ENCODE assay signal across 8 mouse cellular contexts in the genomic region with DNA sequence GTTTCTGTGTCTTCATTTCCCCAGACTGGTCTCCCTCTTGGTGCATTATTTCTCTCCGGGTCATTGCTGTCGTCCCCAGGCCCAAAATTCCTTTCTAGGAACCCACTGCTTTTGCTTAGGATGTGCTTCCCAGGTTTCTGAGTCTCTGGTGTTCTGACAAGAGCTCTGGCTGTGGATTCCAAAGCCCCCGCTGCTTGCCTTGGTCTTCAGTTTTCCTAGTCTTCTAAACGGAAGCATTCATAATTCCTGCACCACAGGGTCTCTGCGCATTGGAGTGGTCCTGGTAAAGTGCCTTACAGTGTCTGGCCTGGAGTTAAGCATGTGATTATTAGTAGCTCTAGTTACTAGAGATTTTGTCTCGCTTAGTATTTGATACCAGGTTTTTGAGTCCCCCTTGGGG. TPM values are rescaled to one million over a fixed set of nuclear protein-coding genes. Genes with fewer than 3 reads are reported as not detected.
DNase-seq lines count a peak whose midpoint lies in the region; ATAC-seq and TF ChIP-seq lines count a peak whose summit lies in the region.

No protein-coding gene starts in this region.

- peak overlapping the region; percentile 83 for H3K27ac ChIP-seq in kidney, adult 2 months (ENCODE audit: insufficient read depth, low read depth, low read length)
- peak overlapping the region; percentile 98 for H3K27ac ChIP-seq in bone marrow, adult 2 months (ENCODE audit: control insufficient read depth, insufficient read depth, low read depth, low read length, poor library complexity)
- H3K27ac ChIP-seq in hindbrain, embryonic 15.5 days (replicated peaks) = peak overlapping the region; percentile 93
- peak overlapping the region; percentile 91 for H3K27ac ChIP-seq in midbrain, postnatal 0 days (ENCODE audit: low read depth, low read length)

- H3K27me3 ChIP-seq in kidney, adult 2 months (replicated peaks; ENCODE audit: control insufficient read depth, insufficient read depth, low read length) = no peaks in the 10 kb centered on the region
- H3K27me3 ChIP-seq in hindbrain, embryonic 15.5 days = no peaks in the 10 kb centered on the region
- H3K27me3 ChIP-seq in midbrain, postnatal 0 days (ENCODE audit: insufficient read depth, low read length) = no peaks in the 10 kb centered on the region

- DNase-seq in kidney, adult 2 months = no peak
- DNase-seq in kidney, adult 8-10 months = no peak
- no peak for DNase-seq in midbrain, postnatal 0 days (ENCODE audit: low spot score)
- DNase-seq in frontal cortex, adult 2 months (ENCODE audit: extremely low spot score in 1 of 2, low spot score in 1 of 2) = no peak
- DNase-seq in left cerebral cortex, postnatal 4 days = no peak
- DNase-seq in adrenal gland, adult 8-10 months = no peak

- intact Hi-C loops in left cerebral cortex, postnatal 4 days (cut with DNase I) = no loop called here

- H3K4me1 ChIP-seq in kidney, adult 2 months (ENCODE audit: control insufficient read depth, insufficient read depth, low read length) = peaks cover 13% of the 10 kb centered on the region; the same call in 1 of the 2 replicates
- H3K4me1 ChIP-seq in bone marrow, adult 2 months (ENCODE audit: control insufficient read depth, insufficient read depth, low read length) = peaks cover 2% of the 10 kb centered on the region; the same call in 1 of the 2 replicates
- H3K4me1 ChIP-seq in hindbrain, embryonic 15.5 days (replicated peaks) = peaks cover 36% of the 10 kb centered on the region
- 0 out of 2 replicates have a peak, but pooled peaks cover 7% of the 10 kb centered on the region for H3K4me1 ChIP-seq in midbrain, postnatal 0 days (ENCODE audit: insufficient read depth, low read length)

- WGBS in kidney, adult 2 months = 5% methylated on average over 6 of the region's 6 CpGs
- WGBS in bone marrow, adult 2 months = 12% methylated on average over 6 of the region's 6 CpGs
- 15% methylated on average over 6 of the region's 6 CpGs for WGBS in hindbrain, embryonic 15.5 days
- 14% methylated on average over 6 of the region's 6 CpGs for WGBS in midbrain, postnatal 0 days

- no peaks in the 10 kb centered on the region for H3K9me3 ChIP-seq in hindbrain, embryonic 15.5 days
- H3K9me3 ChIP-seq in midbrain, postnatal 0 days (ENCODE audit: low read length) = no peaks in the 10 kb centered on the region

- peak overlapping the region; percentile 86 for H3K4me2 ChIP-seq in hindbrain, embryonic 15.5 days
- peak overlapping the region; percentile 91 for H3K4me2 ChIP-seq in midbrain, postnatal 0 days (ENCODE audit: low read depth, low read length, poor library complexity, severe bottlenecking)

- ATAC-seq in hindbrain, embryonic 15.5 days (ENCODE audit: low FRiP score, low read depth) = no peak
- ATAC-seq in midbrain, postnatal 0 days (ENCODE audit: low FRiP score) = no peak

- H3K4me3 ChIP-seq in kidney, adult 2 months (ENCODE audit: insufficient read depth, low read depth, low read length) = peak overlapping the region; percentile 94
- H3K4me3 ChIP-seq in bone marrow, adult 2 months (replicated peaks; ENCODE audit: control insufficient read depth, low read depth, low read length) = peak overlapping the region; percentile 98
- H3K4me3 ChIP-seq in hindbrain, embryonic 15.5 days = peak overlapping the region; percentile 100
- H3K4me3 ChIP-seq in midbrain, postnatal 0 days (ENCODE audit: low read depth, low read length) = peak overlapping the region; percentile 99

- H3K36me3 ChIP-seq in kidney, adult 2 months (ENCODE audit: control insufficient read depth, insufficient read depth, low read length) = peaks cover 4% of the 10 kb centered on the region; the same call in 1 of the 2 replicates
- peaks cover 33% of the 10 kb centered on the region for H3K36me3 ChIP-seq in hindbrain, embryonic 15.5 days
- peaks cover 38% of the 10 kb centered on the region for H3K36me3 ChIP-seq in midbrain, postnatal 0 days (ENCODE audit: insufficient read depth, low read length)

- TF ChIP-seq POLR2A in kidney, adult 2 months (IDR thresholded peaks at IDR 0.05; ENCODE audit: low read depth, low read length) = no peak
- TF ChIP-seq POLR2A in bone marrow, adult 2 months (IDR thresholded peaks at IDR 0.05; ENCODE audit: borderline replicate concordance, control insufficient read depth, low read depth, low read length) = no peak

- TF ChIP-seq CTCF in kidney, adult 2 months (conservative IDR thresholded peaks at IDR 0.05; ENCODE audit: insufficient read depth, insufficient read length, low read depth, low read length) = no peak
- no peak for TF ChIP-seq CTCF in bone marrow, adult 2 months (IDR thresholded peaks at IDR 0.05; ENCODE audit: control insufficient read depth, insufficient read depth, low read length)
- no peak for TF ChIP-seq CTCF in midbrain, postnatal 0 days (IDR thresholded peaks at IDR 0.05)

- H3K9ac ChIP-seq in hindbrain, embryonic 15.5 days = peak overlapping the region; percentile 100
- H3K9ac ChIP-seq in midbrain, postnatal 0 days (replicated peaks; ENCODE audit: low read length, poor library complexity, severe bottlenecking) = peak overlapping the region; percentile 97

RNA-seq across cellular contexts. Expression of a gene that starts 0.8 kb away (rescaled TPM):
- 243 and 262 TPM in 2 replicates for polyA plus RNA-seq in kidney, adult 2 months (2012; rRNA removed)
- 109 and 135 TPM in 2 replicates for polyA plus RNA-seq in bone marrow, adult 2 months (2011; ENCODE audit: insufficient read depth, insufficient read length, low replicate concordance, missing spikeins)
- polyA plus RNA-seq in hindbrain, embryonic 15.5 days (2015; fragmentation: Nextera tagmentation; extraction: Ambion mirVana) = 105 and 118 TPM in 2 replicates
- total RNA-seq in midbrain, postnatal 0 days (2014; rRNA removed) = 399 and 484 TPM in 2 replicates
- 130 and 134 TPM in 2 replicates for polyA plus RNA-seq in midbrain, postnatal 0 days (2015; fragmentation: Nextera tagmentation; extraction: Ambion mirVana)
- polyA plus RNA-seq in frontal cortex, adult 2 months (2012; rRNA removed) = 387 and 425 TPM in 2 replicates
- total RNA-seq in left cerebral cortex, postnatal 4 days (2021) = 100 to 1,000 TPM; 301 to 316 TPM
- total RNA-seq in adrenal gland, adult 8-10 months (2022) = 100 to 1,000 TPM; 124 to 175 (median 142) TPM

RNA-seq across cellular contexts. Expression of a gene that starts 18.9 kb away (rescaled TPM):
- polyA plus RNA-seq in kidney, adult 2 months (2012; rRNA removed) = 132 and 153 TPM in 2 replicates
- polyA plus RNA-seq in bone marrow, adult 2 months (2011; ENCODE audit: insufficient read depth, insufficient read length, low replicate concordance, missing spikeins) = 177 and 222 TPM in 2 replicates
- polyA plus RNA-seq in hindbrain, embryonic 15.5 days (2015; fragmentation: Nextera tagmentation; extraction: Ambion mirVana) = 99.8 and 101 TPM in 2 replicates
- total RNA-seq in midbrain, postnatal 0 days (2014; rRNA removed) = 157 and 161 TPM in 2 replicates
- polyA plus RNA-seq in midbrain, postnatal 0 days (2015; fragmentation: Nextera tagmentation; extraction: Ambion mirVana) = 74.7 and 78.2 TPM in 2 replicates
- 225 and 229 TPM in 2 replicates for polyA plus RNA-seq in frontal cortex, adult 2 months (2012; rRNA removed)
- total RNA-seq in left cerebral cortex, postnatal 4 days (2021) = 100 to 1,000 TPM; 222 to 229 TPM
- total RNA-seq in adrenal gland, adult 8-10 months (2022) = 100 to 1,000 TPM; 135 to 214 (median 168) TPM

RNA-seq across cellular contexts. Expression of a gene that starts 29.5 kb away (rescaled TPM):
- polyA plus RNA-seq in kidney, adult 2 months (2012; rRNA removed) = 17.0 and 17.1 TPM in 2 replicates
- polyA plus RNA-seq in bone marrow, adult 2 months (2011; ENCODE audit: insufficient read depth, insufficient read length, low replicate concordance, missing spikeins) = 2.7 and 4.6 TPM in 2 replicates
- 90.6 and 113 TPM in 2 replicates for polyA plus RNA-seq in hindbrain, embryonic 15.5 days (2015; fragmentation: Nextera tagmentation; extraction: Ambion mirVana)
- total RNA-seq in midbrain, postnatal 0 days (2014; rRNA removed) = 55.6 and 77.7 TPM in 2 replicates
- polyA plus RNA-seq in midbrain, postnatal 0 days (2015; fragmentation: Nextera tagmentation; extraction: Ambion mirVana) = 154 and 157 TPM in 2 replicates
- 49.7 and 56.0 TPM in 2 replicates for polyA plus RNA-seq in frontal cortex, adult 2 months (2012; rRNA removed)
- total RNA-seq in left cerebral cortex, postnatal 4 days (2021) = 10 to 100 TPM; 65.0 to 65.4 TPM
- total RNA-seq in adrenal gland, adult 8-10 months (2022) = 1 to 10 TPM; 5.4 to 9.7 (median 8.5) TPM

RNA-seq across cellular contexts. Expression of a gene that starts 35.9 kb away (rescaled TPM):
- not detected in 2 replicates for polyA plus RNA-seq in kidney, adult 2 months (2012; rRNA removed)
- not detected in 2 replicates for polyA plus RNA-seq in bone marrow, adult 2 months (2011; ENCODE audit: insufficient read depth, insufficient read length, low replicate concordance, missing spikeins)
- not detected in 2 replicates for polyA plus RNA-seq in hindbrain, embryonic 15.5 days (2015; fragmentation: Nextera tagmentation; extraction: Ambion mirVana)
- not detected in 2 replicates for total RNA-seq in midbrain, postnatal 0 days (2014; rRNA removed)
- not detected in 2 replicates for polyA plus RNA-seq in midbrain, postnatal 0 days (2015; fragmentation: Nextera tagmentation; extraction: Ambion mirVana)
- polyA plus RNA-seq in frontal cortex, adult 2 months (2012; rRNA removed) = not detected in 2 replicates
- total RNA-seq in left cerebral cortex, postnatal 4 days (2021) = not detected
- total RNA-seq in adrenal gland, adult 8-10 months (2022) = under 1 TPM in 3 of 4 experiments, not detected in 1; 0.31 to 0.54 (median 0.31) TPM

RNA-seq across cellular contexts. Expression of a gene that starts 42.6 kb away (rescaled TPM):
- 6.4 and 6.8 TPM in 2 replicates for polyA plus RNA-seq in kidney, adult 2 months (2012; rRNA removed)
- 0.90 and 2.3 TPM in 2 replicates for polyA plus RNA-seq in bone marrow, adult 2 months (2011; ENCODE audit: insufficient read depth, insufficient read length, low replicate concordance, missing spikeins)
- polyA plus RNA-seq in hindbrain, embryonic 15.5 days (2015; fragmentation: Nextera tagmentation; extraction: Ambion mirVana) = 7.8 and 9.3 TPM in 2 replicates
- total RNA-seq in midbrain, postnatal 0 days (2014; rRNA removed) = 5.0 and 8.0 TPM in 2 replicates
- polyA plus RNA-seq in midbrain, postnatal 0 days (2015; fragmentation: Nextera tagmentation; extraction: Ambion mirVana) = 4.3 and 5.4 TPM in 2 replicates
- polyA plus RNA-seq in frontal cortex, adult 2 months (2012; rRNA removed) = 8.4 and 8.8 TPM in 2 replicates
- 1 to 10 TPM; 5.2 to 5.6 TPM for total RNA-seq in left cerebral cortex, postnatal 4 days (2021)
- 1 to 10 TPM; 4.3 to 7.8 (median 6.0) TPM for total RNA-seq in adrenal gland, adult 8-10 months (2022)
